Mouse (Mus musculus) 3T3-L1 (cell line): ENCODE measurements at regions not wholly inside any gene's neighbourhood (a gene's known extent, or its start where the extent isn't known, plus 50 kb on each side); places are given as distances from the start of the nearest gene placed in this dataset.

ENCODE experiments used
- DNase-seq: peaks from one replicate; pipeline ENCODE4 v3.0.0-alpha.2; 2015; ENCODE audit warnings: low read depth, low spot score

GRCm38 (mm10) chr15:36380461-36381227, 626.9 kb downstream of the Zfp706 start:
- no peak for DNase-seq

GRCm38 (mm10) chr15:36378640-36379039, 628.9 kb downstream of the Zfp706 start:
- no peak for DNase-seq

- no peak for DNase-seq
These were observed 631.0 kb downstream of the Zfp706 start for GRCm38 (mm10) chr15:36376551-36376950.

GRCm38 (mm10) chr15:36375549-36375885, 632.1 kb downstream of the Zfp706 start:
- DNase-seq: no peak

- peak; percentile 62 for DNase-seq
These were observed 632.6 kb downstream of the Zfp706 start for GRCm38 (mm10) chr15:36374732-36375548.

GRCm38 (mm10) chr15:36373900-36374611, 633.5 kb downstream of the Zfp706 start:
- DNase-seq: no peak

- DNase-seq: peak; percentile 17
These were observed 634.1 kb downstream of the Zfp706 start for GRCm38 (mm10) chr15:36373481-36373880.

- DNase-seq: peak; percentile 15
These were observed 636.2 kb downstream of the Zfp706 start for GRCm38 (mm10) chr15:36371382-36371781.

GRCm38 (mm10) chr15:36370906-36371305, 636.7 kb downstream of the Zfp706 start:
- no peak for DNase-seq

GRCm38 (mm10) chr15:36367296-36367695, 640.3 kb downstream of the Zfp706 start:
- no peak for DNase-seq

- no peak for DNase-seq
These were observed 642.8 kb downstream of the Zfp706 start for GRCm38 (mm10) chr15:36364757-36365156.

- no peak for DNase-seq
These were observed 643.5 kb downstream of the Zfp706 start for GRCm38 (mm10) chr15:36364062-36364461.

- no peak for DNase-seq
These were observed 644.5 kb downstream of the Zfp706 start for GRCm38 (mm10) chr15:36362911-36363565.

GRCm38 (mm10) chr15:36361522-36362148, 645.9 kb downstream of the Zfp706 start:
- no peak for DNase-seq

- peak; percentile 44 for DNase-seq
These were observed 646.7 kb downstream of the Zfp706 start for GRCm38 (mm10) chr15:36360694-36361521.

- no peak for DNase-seq
These were observed 651.7 kb downstream of the Zfp706 start for GRCm38 (mm10) chr15:36355851-36356250.

- no peak for DNase-seq
These were observed 653.0 kb downstream of the Zfp706 start for GRCm38 (mm10) chr15:36354545-36354944.

GRCm38 (mm10) chr15:36353793-36354192, 653.8 kb downstream of the Zfp706 start:
- DNase-seq: no peak

- DNase-seq: no peak
These were observed 654.6 kb downstream of the Zfp706 start for GRCm38 (mm10) chr15:36352929-36353328.

- no peak for DNase-seq
These were observed 655.9 kb downstream of the Zfp706 start for GRCm38 (mm10) chr15:36351693-36352092.
